Mouse (Mus musculus): ENCODE data around the gene Evi5. TPM values are rescaled to one million over a fixed set of nuclear protein-coding genes. Genes with fewer than 3 reads are reported as not detected.
A peak's percentile ranks its signal among the peaks of the same experiment; 100 is the strongest.

Gene Evi5
- polyA plus RNA-seq, 1 experiment from 2014 or later, result 84.3 TPM

- Histone ChIP-seq H3K4me1 (replicated peaks; ENCODE audit: insufficient read depth, low read length) (0 out of 2 replicates have a peak, but pooled peaks cover 3% of the 10 kb centered on the region), H3K36me3 (ENCODE audit: insufficient read depth, low read length) (no peaks in the 10 kb centered on the region), H3K4me3 (replicated peaks; ENCODE audit: low read depth, low read length) (no peak overlapping the region), H3K27ac (no peak overlapping the region), H3K27me3 (ENCODE audit: insufficient read depth, low read length) (peaks cover 44% of the 10 kb centered on the region), H3K4me2 (ENCODE audit: low read length) (no peak overlapping the region), H3K9me3 (replicated peaks; ENCODE audit: low read length) (no peaks in the 10 kb centered on the region), H3K9ac (ENCODE audit: low read depth, low read length) (no peak overlapping the region)
- TF ChIP-seq CTCF (IDR thresholded peaks at IDR 0.05; ENCODE audit: low read depth), result no peak
- DNase-seq (ENCODE audit: low spot score), result no peak
- WGBS, result 49% methylated on average over 3 of the region's 3 CpGs
- no peak for ATAC-seq (replicated peaks; ENCODE audit: low FRiP score, low read depth)
Measured at GRCm38 (mm10) chr5:107731408-107731807, 143.5 kb downstream of the Evi5 start.

- Histone ChIP-seq H3K27ac (no peak overlapping the region), H3K27me3 (ENCODE audit: insufficient read depth, low read length) (peaks cover 82% of the 10 kb centered on the region), H3K9me3 (replicated peaks; ENCODE audit: low read length) (no peaks in the 10 kb centered on the region), H3K4me2 (ENCODE audit: low read length) (peak overlapping the region; percentile 51; the same call in 1 of the 2 replicates), H3K9ac (ENCODE audit: low read depth, low read length) (no peak overlapping the region), H3K36me3 (ENCODE audit: insufficient read depth, low read length) (no peaks in the 10 kb centered on the region), H3K4me1 (replicated peaks; ENCODE audit: insufficient read depth, low read length) (peaks cover 31% of the 10 kb centered on the region), H3K4me3 (replicated peaks; ENCODE audit: low read depth, low read length) (no peak overlapping the region)
- WGBS, result 17% methylated on average over 12 of the region's 12 CpGs
- TF ChIP-seq CTCF (IDR thresholded peaks at IDR 0.05; ENCODE audit: low read depth), result no peak
- ATAC-seq (replicated peaks; ENCODE audit: low FRiP score, low read depth), result no peak
- DNase-seq (ENCODE audit: low spot score), result no peak
Measured at GRCm38 (mm10) chr5:107727007-107727402, 147.9 kb downstream of the Evi5 start.

- WGBS, result under 1% methylated on average over 57 of the region's 57 CpGs
- no peak for ATAC-seq (replicated peaks; ENCODE audit: low FRiP score, low read depth)
Measured at GRCm38 (mm10) chr5:107726281-107727006, 148.5 kb downstream of the Evi5 start.

GRCm38 (mm10) chr5:107725435-107726261, 149.3 kb downstream of the Evi5 start, which contains the start of gene Gfi1:
Gfi1 (minus strand) TSS chr5:107726036.
- H3K4me3 ChIP-seq (replicated peaks; ENCODE audit: low read depth, low read length), result peak within 1 kb of the TSS; percentile 26
- no peak within 1 kb of the TSS for H3K27ac ChIP-seq
- H3K4me2 ChIP-seq (ENCODE audit: low read length), result peak within 1 kb of the TSS; percentile 51
- TF ChIP-seq CTCF (IDR thresholded peaks at IDR 0.05; ENCODE audit: low read depth), result no peak
- H3K9ac ChIP-seq (ENCODE audit: low read depth, low read length), result no peak within 1 kb of the TSS
- no peaks in the 10 kb centered on the region for H3K9me3 ChIP-seq (replicated peaks; ENCODE audit: low read length)
- H3K4me1 ChIP-seq (replicated peaks; ENCODE audit: insufficient read depth, low read length), result peaks cover 40% of the 10 kb centered on the region
- no peak for ATAC-seq (replicated peaks; ENCODE audit: low FRiP score, low read depth)
- no peak for DNase-seq (ENCODE audit: low spot score)
- H3K27me3 ChIP-seq (ENCODE audit: insufficient read depth, low read length), result peaks cover 87% of the 10 kb centered on the region
- no peaks in the 10 kb centered on the region for H3K36me3 ChIP-seq (ENCODE audit: insufficient read depth, low read length)
- WGBS, result 2% methylated on average over 41 of the region's 41 CpGs

More at GRCm38 (mm10) chr5:107726281-107727006, 148.5 kb downstream of the Evi5 start:
- DNase-seq (ENCODE audit: low spot score), result peak; percentile 21
- Histone ChIP-seq H3K27me3 (ENCODE audit: insufficient read depth, low read length) (peaks cover 84% of the 10 kb centered on the region), H3K27ac (no peak overlapping the region), H3K36me3 (ENCODE audit: insufficient read depth, low read length) (no peaks in the 10 kb centered on the region), H3K9me3 (replicated peaks; ENCODE audit: low read length) (no peaks in the 10 kb centered on the region), H3K4me1 (replicated peaks; ENCODE audit: insufficient read depth, low read length) (peaks cover 35% of the 10 kb centered on the region), H3K9ac (ENCODE audit: low read depth, low read length) (no peak overlapping the region), H3K4me2 (ENCODE audit: low read length) (peak overlapping the region; percentile 51), H3K4me3 (replicated peaks; ENCODE audit: low read depth, low read length) (peak overlapping the region; percentile 26)
- no peak for TF ChIP-seq CTCF (IDR thresholded peaks at IDR 0.05; ENCODE audit: low read depth)

GRCm38 (mm10) chr5:107724661-107725434, 150.1 kb downstream of the Evi5 start:
- ATAC-seq (replicated peaks; ENCODE audit: low FRiP score, low read depth) (0 out of 2 replicates have a peak, but pooled peaks have one; percentile 8), DNase-seq (ENCODE audit: low spot score) (peak; percentile 22)
- Histone ChIP-seq H3K9ac (ENCODE audit: low read depth, low read length) (no peak overlapping the region), H3K4me3 (replicated peaks; ENCODE audit: low read depth, low read length) (peak overlapping the region; percentile 26), H3K36me3 (ENCODE audit: insufficient read depth, low read length) (no peaks in the 10 kb centered on the region), H3K27ac (no peak overlapping the region), H3K4me2 (ENCODE audit: low read length) (peak overlapping the region; percentile 51), H3K9me3 (replicated peaks; ENCODE audit: low read length) (no peaks in the 10 kb centered on the region), H3K27me3 (ENCODE audit: insufficient read depth, low read length) (peaks cover 87% of the 10 kb centered on the region), H3K4me1 (replicated peaks; ENCODE audit: insufficient read depth, low read length) (peaks cover 40% of the 10 kb centered on the region)
- under 1% methylated on average over 52 of the region's 52 CpGs for whole genome bisulfite sequencing
- TF ChIP-seq CTCF (IDR thresholded peaks at IDR 0.05; ENCODE audit: low read depth), result no peak

Data from kidney, postnatal 0 days (tissue).